ENCODE assay signal across 9 mouse cellular contexts in genomic region chr13:9636505-9636904, GRCm38 (mm10).
A peak's percentile ranks its signal among the peaks of the same experiment; 100 is the strongest.
DNase-seq lines count a peak whose midpoint lies in the region; ATAC-seq and TF ChIP-seq lines count a peak whose summit lies in the region.
"Had no signal": no experiment of that assay in that cellular context is flagged by ENCODE, and none has a peak within 500 bp of the region (broad histone marks: within the 10 kb centered on the region; RNA-seq: fewer than 3 reads in every experiment).

No protein-coding gene starts in this region.

- no peak overlapping the region for H3K4me2 ChIP-seq in kidney, embryonic 16.5 days (replicated peaks; ENCODE audit: low read depth, low read length)
- H3K4me2 ChIP-seq in CH12.LX (ENCODE audit: insufficient read depth, low read depth, poor library complexity, severe bottlenecking) = peak overlapping the region; percentile 89
- no peak overlapping the region for H3K4me2 ChIP-seq in forebrain, embryonic 16.5 days (ENCODE audit: low read length)
- H3K4me2 ChIP-seq: liver, embryonic 13.5 days had no signal

- dilution Hi-C loops in CH12.LX (cut with MboI; ENCODE audit: extremely low pct_ligation_motif_present, extremely low pct_unique_long_range_greater_than_20kb, low sequenced_read_pairs) = no loop called here

- no peak for TF ChIP-seq POLR2A in CH12.LX (IDR thresholded peaks at IDR 0.05; ENCODE audit: low read depth, low read length)

- ATAC-seq in kidney, embryonic 16.5 days (ENCODE audit: low FRiP score, low TSS enrichment) = no peak
- peak; percentile 65 for ATAC-seq in forebrain, embryonic 16.5 days

- peak; percentile 18 to 83; a peak in 2 of 4 replicates for TF ChIP-seq CTCF in CH12.LX (conservative IDR thresholded peaks at IDR 0.05 in 1 of 2, IDR thresholded peaks at IDR 0.05 in 1 of 2; ENCODE audit: low read depth in 2 of 2, low read length in 2 of 2)

- H3K27me3 ChIP-seq in kidney, embryonic 16.5 days (ENCODE audit: insufficient read depth, low read length) = no peaks in the 10 kb centered on the region
- no peaks in the 10 kb centered on the region for H3K27me3 ChIP-seq in CH12.LX (replicated peaks)
- no peaks in the 10 kb centered on the region for H3K27me3 ChIP-seq in forebrain, embryonic 16.5 days (replicated peaks; ENCODE audit: control insufficient read depth, insufficient read depth, low read length)
- H3K27me3 ChIP-seq: liver, embryonic 13.5 days had no signal

- in situ Hi-C loops in CH12.LX (cut with MboI; ENCODE audit: low pct_ligation_motif_present, low pct_unique_long_range_greater_than_20kb, low sequenced_read_pairs) = loop anchor here (10.0 kb wide), 1 partner anchor 452 kb away; no protein-coding TSS in a partner anchor

- no peak overlapping the region for H3K27ac ChIP-seq in kidney, embryonic 16.5 days (ENCODE audit: low read length)
- no peak overlapping the region for H3K27ac ChIP-seq in CH12.LX (ENCODE audit: insufficient read depth, low read depth)
- no peak overlapping the region for H3K27ac ChIP-seq in forebrain, embryonic 16.5 days (ENCODE audit: low read length)
- H3K27ac ChIP-seq: liver, embryonic 13.5 days had no signal

- H3K9me3 ChIP-seq in kidney, embryonic 16.5 days (ENCODE audit: low read length) = no peaks in the 10 kb centered on the region
- no peaks in the 10 kb centered on the region for H3K9me3 ChIP-seq in CH12.LX (replicated peaks; ENCODE audit: low read length)
- no peaks in the 10 kb centered on the region for H3K9me3 ChIP-seq in forebrain, embryonic 16.5 days (ENCODE audit: control insufficient read depth, low read length)
- H3K9me3 ChIP-seq: liver, embryonic 13.5 days had no signal

- H3K36me3 ChIP-seq in kidney, embryonic 16.5 days (ENCODE audit: insufficient read depth, low read length) = no peaks in the 10 kb centered on the region
- H3K36me3 ChIP-seq in CH12.LX (replicated peaks in 1 of 2; ENCODE audit: control insufficient read depth in 1 of 2, insufficient read depth in 1 of 2, low read length in 1 of 2) = no peaks in the 10 kb centered on the region
- H3K36me3 ChIP-seq in forebrain, embryonic 16.5 days (ENCODE audit: control insufficient read depth, insufficient read depth) = no peaks in the 10 kb centered on the region
- H3K36me3 ChIP-seq: liver, embryonic 13.5 days had no signal

- 60% methylated on average over 4 of the region's 4 CpGs for WGBS in kidney, embryonic 16.5 days
- 61% methylated on average over 4 of the region's 4 CpGs for WGBS in forebrain, embryonic 16.5 days

- no peaks in the 10 kb centered on the region for H3K4me1 ChIP-seq in kidney, embryonic 16.5 days (ENCODE audit: insufficient read depth, low read length)
- H3K4me1 ChIP-seq in CH12.LX (ENCODE audit: control insufficient read depth in 1 of 2, insufficient read depth in 2 of 2) = peaks cover 0 to 19% of the 10 kb centered on the region in 2 experiments; a peak in 2 of 4 replicates
- H3K4me1 ChIP-seq in forebrain, embryonic 16.5 days (replicated peaks; ENCODE audit: control insufficient read depth, insufficient read depth, low read length) = no peaks in the 10 kb centered on the region
- H3K4me1 ChIP-seq: liver, embryonic 13.5 days had no signal

- no peak overlapping the region for H3K9ac ChIP-seq in kidney, embryonic 16.5 days (replicated peaks; ENCODE audit: low read length)
- no peak overlapping the region for H3K9ac ChIP-seq in CH12.LX (ENCODE audit: insufficient read depth, low read depth)
- no peak overlapping the region for H3K9ac ChIP-seq in forebrain, embryonic 16.5 days (replicated peaks; ENCODE audit: low read depth, low read length)
- H3K9ac ChIP-seq: liver, embryonic 13.5 days had no signal

- TF ChIP-seq EP300 in CH12.LX (IDR thresholded peaks at IDR 0.05; ENCODE audit: low read length) = no peak

- H3K4me3 ChIP-seq in kidney, embryonic 16.5 days (ENCODE audit: low read length) = no peak overlapping the region
- H3K4me3 ChIP-seq in CH12.LX (replicated peaks in 1 of 3; ENCODE audit: low read depth in 2 of 3, low read length in 2 of 3, poor library complexity in 1 of 3) = peak overlapping the region in 2 of 3 experiments; percentile 4 to 59
- no peak overlapping the region for H3K4me3 ChIP-seq in forebrain, embryonic 16.5 days (replicated peaks; ENCODE audit: low read length)
- H3K4me3 ChIP-seq: liver, embryonic 13.5 days had no signal

- TF ChIP-seq RAD21 in CH12.LX (IDR thresholded peaks at IDR 0.05; ENCODE audit: low read depth, low read length) = peak; percentile 84

- intact Hi-C loops in gastrocnemius, postnatal 14 days (cut with DNase I; ENCODE audit: low total_unique reads) = loop anchor here (10.0 kb wide), 1 partner anchor 452 kb away; no protein-coding TSS in a partner anchor

- no peaks in the 10 kb centered on the region for H3K79me2 ChIP-seq in CH12.LX (replicated peaks; ENCODE audit: control insufficient read depth, extremely low read depth, insufficient read depth, poor library complexity, severe bottlenecking)

- DNase-seq in kidney, adult 18-20 months = peak; percentile 25
- peak; percentile 69 for DNase-seq in CH12.LX (ENCODE audit: extremely low read depth)
- peak; percentile 30 for DNase-seq in c-Kit-positive CD71-negative TER-119-negative erythroid progenitor cells, embryonic 14.5 days (ENCODE audit: low read depth)
- DNase-seq in lung, adult 18-20 months = peak; percentile 8 to 16
- DNase-seq in retina, postnatal 7 days (ENCODE audit: low read depth, low spot score) = peak; percentile 3
- DNase-seq in gastrocnemius, postnatal 14 days = no peak
- DNase-seq: liver, embryonic 13.5 days had no signal

TF ChIP-seq in CH12.LX, 34 proteins besides CTCF, POLR2A, EP300 and RAD21:
- TF ChIP-seq MAFK (IDR thresholded peaks at IDR 0.05; ENCODE audit: insufficient replicate concordance, low read length) = 0 out of 2 replicates have a peak, but pooled peaks have one; percentile 33
- peak; percentile 83 for TF ChIP-seq SMC3 (IDR thresholded peaks at IDR 0.05; ENCODE audit: low read depth, low read length)
- no peak for TF ChIP-seq ELF1 (IDR thresholded peaks at IDR 0.05; ENCODE audit: low read depth, low read length)
- TF ChIP-seq CHD1 (IDR thresholded peaks at IDR 0.05; ENCODE audit: low read depth, low read length) = no peak
- peak; percentile 18; the same call in 1 of the 2 replicates for TF ChIP-seq MYC (IDR thresholded peaks at IDR 0.05; ENCODE audit: low read depth, low read length)

Comparison
In these comparisons a context has a peak if more than half of its experiments do, and no peak if none do; other contexts are left out.
1. H3K4me3 ChIP-seq: peak in CH12.LX (2 of 3); none in kidney, embryonic 16.5 days (single experiment) and forebrain, embryonic 16.5 days (single experiment).